Mouse (Mus musculus): ENCODE data around the gene Polr2f. TPM values are rescaled to one million over a fixed set of nuclear protein-coding genes. Genes with fewer than 3 reads are reported as not detected.

The Polr2f gene
- polyA plus RNA-seq, 1 experiment from 2014 or later = 267 TPM

GRCm38 (mm10) chr15:79192885-79193845 lies 52.4 kb downstream of the Polr2f start:
- no peaks in the 10 kb centered on the region for H3K9me3 ChIP-seq (ENCODE audit: control insufficient read depth, low read length)
- ATAC-seq (ENCODE audit: low read depth) = peak; percentile 75
- no peaks in the 10 kb centered on the region for H3K27me3 ChIP-seq (ENCODE audit: control insufficient read depth, insufficient read depth, low read depth, low read length)
- H3K9ac ChIP-seq (ENCODE audit: low read length) = peak overlapping the region; percentile 30; the same call in 1 of the 2 replicates
- no peaks in the 10 kb centered on the region for H3K36me3 ChIP-seq (ENCODE audit: control insufficient read depth, insufficient read depth, low read length)
- no peak overlapping the region for H3K4me3 ChIP-seq (ENCODE audit: low read length)
- H3K4me2 ChIP-seq (ENCODE audit: low read depth, low read length) = peak overlapping the region; percentile 32; the same call in 1 of the 2 replicates
- 31% methylated on average over 26 of the region's 27 CpGs for WGBS
- H3K4me1 ChIP-seq (replicated peaks; ENCODE audit: control insufficient read depth, insufficient read depth, low read length) = peaks cover 10% of the 10 kb centered on the region
- H3K27ac ChIP-seq (ENCODE audit: low read length) = peak overlapping the region; percentile 62

- Histone ChIP-seq H3K27ac (ENCODE audit: low read length) (no peak overlapping the region), H3K4me1 (replicated peaks; ENCODE audit: control insufficient read depth, insufficient read depth, low read length) (peaks cover 10% of the 10 kb centered on the region)
These were observed 53.2 kb downstream of the Polr2f start for GRCm38 (mm10) chr15:79194048-79194447.

GRCm38 (mm10) chr15:79194946-79195345 lies 54.1 kb downstream of the Polr2f start:
- no peak overlapping the region for H3K4me3 ChIP-seq (ENCODE audit: low read length)
- H3K36me3 ChIP-seq (ENCODE audit: control insufficient read depth, insufficient read depth, low read length) = no peaks in the 10 kb centered on the region
- no peak; the same call in 1 of the 2 replicates for ATAC-seq (ENCODE audit: low read depth)
- H3K4me1 ChIP-seq (replicated peaks; ENCODE audit: control insufficient read depth, insufficient read depth, low read length) = peaks cover 10% of the 10 kb centered on the region
- H3K27me3 ChIP-seq (ENCODE audit: control insufficient read depth, insufficient read depth, low read depth, low read length) = no peaks in the 10 kb centered on the region
- no peak overlapping the region for H3K27ac ChIP-seq (ENCODE audit: low read length)
- H3K9me3 ChIP-seq (ENCODE audit: control insufficient read depth, low read length) = no peaks in the 10 kb centered on the region
- WGBS = 76% methylated on average over 2 of the region's 2 CpGs
- H3K4me2 ChIP-seq (ENCODE audit: low read depth, low read length) = no peak overlapping the region
- no peak overlapping the region for H3K9ac ChIP-seq (ENCODE audit: low read length)

More at GRCm38 (mm10) chr15:79194048-79194447, 53.2 kb downstream of the Polr2f start:
- H3K9ac ChIP-seq (ENCODE audit: low read length) = no peak overlapping the region
- H3K4me3 ChIP-seq (ENCODE audit: low read length) = no peak overlapping the region
- ATAC-seq (ENCODE audit: low read depth) = no peak; the same call in 1 of the 2 replicates
- H3K4me2 ChIP-seq (ENCODE audit: low read depth, low read length) = no peak overlapping the region
- H3K27me3 ChIP-seq (ENCODE audit: control insufficient read depth, insufficient read depth, low read depth, low read length) = no peaks in the 10 kb centered on the region
- WGBS = 66% methylated on average over 9 of the region's 9 CpGs
- no peaks in the 10 kb centered on the region for H3K36me3 ChIP-seq (ENCODE audit: control insufficient read depth, insufficient read depth, low read length)
- H3K9me3 ChIP-seq (ENCODE audit: control insufficient read depth, low read length) = no peaks in the 10 kb centered on the region

- 68% methylated on average over 8 of the region's 8 CpGs for WGBS
- Histone ChIP-seq H3K9ac (ENCODE audit: low read length) (no peak overlapping the region), H3K4me3 (ENCODE audit: low read length) (no peak overlapping the region), H3K9me3 (ENCODE audit: control insufficient read depth, low read length) (no peaks in the 10 kb centered on the region), H3K4me2 (ENCODE audit: low read depth, low read length) (no peak overlapping the region), H3K36me3 (ENCODE audit: control insufficient read depth, insufficient read depth, low read length) (no peaks in the 10 kb centered on the region), H3K4me1 (replicated peaks; ENCODE audit: control insufficient read depth, insufficient read depth, low read length) (peaks cover 10% of the 10 kb centered on the region), H3K27me3 (ENCODE audit: control insufficient read depth, insufficient read depth, low read depth, low read length) (no peaks in the 10 kb centered on the region), H3K27ac (ENCODE audit: low read length) (no peak overlapping the region)
- no peak for ATAC-seq (ENCODE audit: low read depth)
These were observed 54.7 kb downstream of the Polr2f start for GRCm38 (mm10) chr15:79195492-79195891.

- Histone ChIP-seq H3K9ac (ENCODE audit: low read length) (no peak overlapping the region), H3K9me3 (ENCODE audit: control insufficient read depth, low read length) (no peaks in the 10 kb centered on the region), H3K4me2 (ENCODE audit: low read depth, low read length) (no peak overlapping the region), H3K27ac (ENCODE audit: low read length) (no peak overlapping the region), H3K4me3 (ENCODE audit: low read length) (no peak overlapping the region), H3K27me3 (ENCODE audit: control insufficient read depth, insufficient read depth, low read depth, low read length) (no peaks in the 10 kb centered on the region; the same call in 1 of the 2 replicates), H3K36me3 (ENCODE audit: control insufficient read depth, insufficient read depth, low read length) (no peaks in the 10 kb centered on the region), H3K4me1 (replicated peaks; ENCODE audit: control insufficient read depth, insufficient read depth, low read length) (no peaks in the 10 kb centered on the region)
- ATAC-seq (ENCODE audit: low read depth) = no peak
- 84% methylated on average over 12 of the region's 12 CpGs for WGBS
These were observed 58.7 kb downstream of the Polr2f start for GRCm38 (mm10) chr15:79199390-79199976.

Other genes starting within 250 kb of the Polr2f start
- 0.16 and 0.59 TPM in 2 replicates for gene Gm49510, start 241.3 kb upstream of the Polr2f start, polyA plus RNA-seq (2015; fragmentation: Nextera tagmentation; extraction: Ambion mirVana)
- gene Sh3bp1, start 241.2 kb upstream of the Polr2f start, polyA plus RNA-seq (2015; fragmentation: Nextera tagmentation; extraction: Ambion mirVana) = 37.3 and 41.8 TPM in 2 replicates
- 6.8 and 8.0 TPM in 2 replicates for gene Pdxp, start 227.1 kb upstream of the Polr2f start, polyA plus RNA-seq (2015; fragmentation: Nextera tagmentation; extraction: Ambion mirVana)
- 796 and 862 TPM in 2 replicates for gene Lgals1, start 214.3 kb upstream of the Polr2f start, polyA plus RNA-seq (2015; fragmentation: Nextera tagmentation; extraction: Ambion mirVana)
- 43.0 and 48.3 TPM in 2 replicates for gene Nol12, start 206.1 kb upstream of the Polr2f start, polyA plus RNA-seq (2015; fragmentation: Nextera tagmentation; extraction: Ambion mirVana)
- 44.6 and 51.3 TPM in 2 replicates for gene Triobp, start 193.3 kb upstream of the Polr2f start, polyA plus RNA-seq (2015; fragmentation: Nextera tagmentation; extraction: Ambion mirVana)
- gene H1f0, start 112.6 kb upstream of the Polr2f start, polyA plus RNA-seq (2015; fragmentation: Nextera tagmentation; extraction: Ambion mirVana) = 516 and 576 TPM in 2 replicates
- not detected in 2 replicates for gene Galr3, start 99.1 kb upstream of the Polr2f start, polyA plus RNA-seq (2015; fragmentation: Nextera tagmentation; extraction: Ambion mirVana)
- gene Ankrd54, start 78.1 kb upstream of the Polr2f start, polyA plus RNA-seq (2015; fragmentation: Nextera tagmentation; extraction: Ambion mirVana) = 52.6 and 56.7 TPM in 2 replicates
- 196 and 209 TPM in 2 replicates for gene Eif3l, start 65.8 kb upstream of the Polr2f start, polyA plus RNA-seq (2015; fragmentation: Nextera tagmentation; extraction: Ambion mirVana)
- gene Micall1, start 32.1 kb upstream of the Polr2f start, polyA plus RNA-seq (2015; fragmentation: Nextera tagmentation; extraction: Ambion mirVana) = 6.9 and 7.8 TPM in 2 replicates
- 16.3 and 18.3 TPM in 2 replicates for gene 1700088E04Rik, start 244 bp downstream of the Polr2f start, polyA plus RNA-seq (2015; fragmentation: Nextera tagmentation; extraction: Ambion mirVana)
- 0.67 and 0.82 TPM in 2 replicates for gene Sox10, start 24.2 kb downstream of the Polr2f start, polyA plus RNA-seq (2015; fragmentation: Nextera tagmentation; extraction: Ambion mirVana)
- gene Pick1, start 88.2 kb downstream of the Polr2f start, polyA plus RNA-seq (2015; fragmentation: Nextera tagmentation; extraction: Ambion mirVana) = 41.2 and 48.4 TPM in 2 replicates
- 0.28 and 0.67 TPM in 2 replicates for gene Gm49486, start 88.4 kb downstream of the Polr2f start, polyA plus RNA-seq (2015; fragmentation: Nextera tagmentation; extraction: Ambion mirVana)
- gene Slc16a8, start 113.8 kb downstream of the Polr2f start, polyA plus RNA-seq (2015; fragmentation: Nextera tagmentation; extraction: Ambion mirVana) = 0.13 and 0.19 TPM in 2 replicates
- gene Baiap2l2, start 144.5 kb downstream of the Polr2f start, polyA plus RNA-seq (2015; fragmentation: Nextera tagmentation; extraction: Ambion mirVana) = 4.1 and 6.2 TPM in 2 replicates
- gene Pla2g6, start 187.4 kb downstream of the Polr2f start, polyA plus RNA-seq (2015; fragmentation: Nextera tagmentation; extraction: Ambion mirVana) = 20.1 and 22.4 TPM in 2 replicates
- 5.2 and 6.5 TPM in 2 replicates for gene Maff, start 205.6 kb downstream of the Polr2f start, polyA plus RNA-seq (2015; fragmentation: Nextera tagmentation; extraction: Ambion mirVana)

All from lung, embryonic 16.5 days (tissue).